Mouse (Mus musculus) forebrain, embryonic 16.5 days (tissue): Measurements from ENCODE around the gene Capzb. TPM values are rescaled to one million over a fixed set of nuclear protein-coding genes. Genes with fewer than 3 reads are reported as not detected.

ENCODE experiments used
- ATAC-seq: fragments of 200-750 bp; cut with Nextera tagmentation; 2 replicates; pipeline ENCODE4 v1.8.0; 2017; ENCODE audit warnings: mild to moderate bottlenecking, moderate library complexity
- H3K27ac ChIP-seq: fragments of 300-500 bp; sonication (generic); 2 replicates; pipeline ENCODE4 v1.5.1; 2014; ENCODE audit warnings: low read length, control low read depth
- H3K27me3 ChIP-seq: fragments of 300-500 bp; sonication (generic); replicated peaks from 2 replicates; pipeline ENCODE4 v1.6.1; 2014; ENCODE audit warnings: low read length; ENCODE audit not compliant: control insufficient read depth, insufficient read depth
- H3K36me3 ChIP-seq: fragments of 300-500 bp; sonication (generic); 2 replicates; pipeline ENCODE4 v1.6.1; 2014; ENCODE audit not compliant: control insufficient read depth, insufficient read depth
- H3K4me1 ChIP-seq: fragments of 300-500 bp; sonication (generic); replicated peaks from 2 replicates; pipeline ENCODE4 v1.6.1; 2014; ENCODE audit warnings: low read length; ENCODE audit not compliant: control insufficient read depth, insufficient read depth
- H3K4me2 ChIP-seq: fragments of 300-500 bp; sonication (generic); 2 replicates; pipeline ENCODE4 v1.6.1; 2014; ENCODE audit warnings: mild to moderate bottlenecking, low read length, control low read depth
- H3K4me3 ChIP-seq: fragments of 300-500 bp; sonication (generic); replicated peaks from 2 replicates; pipeline ENCODE4 v1.5.1; 2014; ENCODE audit warnings: mild to moderate bottlenecking, low read length, control low read depth
- H3K9ac ChIP-seq: fragments of 300-500 bp; sonication (generic); replicated peaks from 2 replicates; pipeline ENCODE4 v1.6.1; 2014; ENCODE audit warnings: low read depth, low read length, control low read depth
- H3K9me3 ChIP-seq: fragments of 300-500 bp; sonication (generic); 2 replicates; pipeline ENCODE4 v1.6.1; 2016; ENCODE audit warnings: low read length; ENCODE audit not compliant: control insufficient read depth
- WGBS: fragments of 180-500 bp; shearing (Covaris S2); extraction: QIAGEN DNeasy Blood & Tissue Kit; methylation state at CpG from one replicate; pipeline ENCODE4 v1.1.7; 2014; 5-methylcytosine and 5-hydroxymethylcytosine counted together
- polyA plus RNA-seq: library from polyadenylated mRNA; unstranded; fragments of >200 nt; fragmentation: Nextera tagmentation; extraction: Ambion mirVana; gene quantifications from 2 replicates; pipeline ENCODE4 v1.2.1, GENCODE M21; 2015

Capzb gene
- polyA plus RNA-seq, 1 experiment from 2014 or later = 311 TPM

DNA sequence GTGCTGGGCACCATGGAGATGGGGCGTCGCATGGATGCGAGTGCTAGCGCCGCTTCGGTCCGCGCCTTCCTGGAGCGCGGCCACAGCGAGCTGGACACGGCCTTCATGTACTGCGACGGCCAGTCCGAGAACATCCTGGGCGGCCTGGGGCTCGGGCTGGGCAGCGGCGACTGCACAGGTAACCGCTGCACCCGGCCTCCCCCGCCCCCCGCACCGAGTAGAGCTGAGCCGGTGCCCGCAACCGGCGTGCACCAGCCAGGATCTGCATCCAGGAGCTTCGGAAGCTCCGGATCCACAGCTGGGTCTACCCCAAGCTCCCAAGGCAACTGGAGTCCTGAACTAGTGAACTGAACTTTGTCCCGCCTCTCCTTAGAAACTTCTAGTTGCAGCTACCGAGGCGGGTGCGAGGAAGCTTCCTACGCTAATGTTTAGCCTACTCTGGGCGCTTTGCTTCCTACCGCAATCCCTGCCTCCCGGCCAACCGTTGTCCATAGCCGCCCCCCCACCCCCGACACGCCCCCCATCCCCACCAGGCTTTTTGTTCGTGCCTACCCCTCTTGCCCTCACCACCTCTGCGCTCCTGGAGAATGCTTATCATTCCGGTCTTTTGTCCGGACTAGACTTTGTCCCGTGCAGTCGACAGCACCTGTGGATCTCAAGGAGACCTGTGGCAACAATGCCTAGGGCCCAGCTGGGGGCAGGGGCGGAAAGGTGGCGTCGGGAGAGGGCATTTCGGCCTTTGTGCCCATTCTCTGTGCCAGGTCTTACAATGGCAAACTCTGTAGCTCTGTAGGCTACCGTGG, 118.4 kb downstream of the Capzb start:
- Histone ChIP-seq H3K4me3 (peak overlapping the region; percentile 98), H3K27ac (peak overlapping the region; percentile 56; the same call in 1 of the 2 replicates), H3K4me1 (peaks cover 25% of the 10 kb centered on the region), H3K9me3 (no peaks in the 10 kb centered on the region), H3K9ac (peak overlapping the region; percentile 94), H3K4me2 (peak overlapping the region; percentile 94), H3K27me3 (no peaks in the 10 kb centered on the region), H3K36me3 (no peaks in the 10 kb centered on the region)
- under 1% methylated on average over 53 of the region's 53 CpGs for WGBS
- ATAC-seq = peak; percentile 62

DNA sequence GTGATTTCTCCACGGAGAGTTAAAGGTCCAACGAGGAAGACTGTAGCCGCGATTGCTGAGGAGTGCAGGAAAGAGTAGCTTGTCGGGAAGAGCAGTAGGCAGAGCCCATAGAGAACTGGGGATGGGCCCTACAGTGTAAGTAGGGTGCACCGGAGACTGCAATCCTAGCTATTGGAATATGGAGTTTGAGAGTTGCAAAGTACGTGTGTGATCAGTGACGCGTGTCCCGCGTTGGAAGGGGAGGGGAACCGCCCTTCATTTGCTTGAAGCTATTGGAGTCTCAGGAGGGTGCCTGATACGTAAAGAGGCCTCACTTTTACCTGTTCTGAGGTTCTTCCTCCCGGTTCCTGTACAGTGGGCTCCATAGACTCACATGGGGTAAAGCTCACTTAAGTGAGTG, 119.0 kb downstream of the Capzb start:
- H3K9ac ChIP-seq = peak overlapping the region; percentile 94
- H3K4me2 ChIP-seq = peak overlapping the region; percentile 94
- peak overlapping the region; percentile 98 for H3K4me3 ChIP-seq
- 16% methylated on average over 14 of the region's 14 CpGs for WGBS
- H3K27me3 ChIP-seq = no peaks in the 10 kb centered on the region
- ATAC-seq = no peak
- no peaks in the 10 kb centered on the region for H3K9me3 ChIP-seq
- peaks cover 25% of the 10 kb centered on the region for H3K4me1 ChIP-seq
- H3K27ac ChIP-seq = no peak overlapping the region
- H3K36me3 ChIP-seq = 0 out of 2 replicates have a peak, but pooled peaks cover 2% of the 10 kb centered on the region

DNA sequence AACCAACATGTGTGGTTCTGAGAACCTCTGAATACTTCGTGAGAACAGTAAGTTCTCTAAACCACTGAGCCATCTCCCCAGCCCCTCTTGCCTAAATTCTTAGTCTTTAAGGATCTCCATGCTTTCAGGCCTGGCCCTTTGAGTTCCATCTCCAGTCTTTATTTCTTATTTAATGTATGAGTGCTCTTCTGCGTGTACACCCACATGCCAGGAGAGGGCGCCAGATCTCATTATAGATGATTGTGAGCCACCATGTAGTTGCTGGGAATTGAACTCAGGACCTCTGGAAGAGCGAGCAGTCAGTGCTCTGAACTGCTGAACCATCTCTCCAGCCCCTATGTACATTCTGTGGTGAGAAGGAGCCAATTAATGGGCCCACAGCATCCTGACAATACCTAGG, 119.9 kb downstream of the Capzb start:
- 57% methylated on average over 4 of the region's 4 CpGs for WGBS

DNA sequence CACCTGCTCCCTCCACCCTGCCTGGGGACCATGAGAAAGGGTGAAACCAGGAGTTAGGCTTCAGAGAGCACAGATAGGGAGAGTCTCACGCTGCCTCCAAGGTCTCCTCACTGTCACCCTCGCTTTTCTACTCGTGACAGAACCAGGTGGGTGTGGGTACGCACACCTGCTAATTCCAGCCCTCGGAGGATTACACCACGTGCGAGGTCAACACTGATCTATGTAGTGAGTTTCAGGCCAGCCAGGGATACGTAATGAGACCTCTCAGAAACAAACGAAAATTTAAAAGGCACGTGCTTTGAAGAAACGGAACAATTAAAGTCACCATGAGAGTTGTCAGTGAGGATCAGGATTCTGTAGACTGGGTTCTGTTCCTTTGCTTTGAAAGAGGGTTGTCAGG, 125.8 kb downstream of the Capzb start:
- no peak overlapping the region for H3K9ac ChIP-seq
- no peaks in the 10 kb centered on the region for H3K27me3 ChIP-seq
- 0 out of 2 replicates have a peak, but pooled peaks cover 2% of the 10 kb centered on the region for H3K36me3 ChIP-seq
- ATAC-seq = no peak
- H3K4me1 ChIP-seq = no peaks in the 10 kb centered on the region
- 94% methylated on average over 11 of the region's 11 CpGs for WGBS
- H3K4me3 ChIP-seq = no peak overlapping the region
- H3K27ac ChIP-seq = no peak overlapping the region
- no peak overlapping the region for H3K4me2 ChIP-seq
- no peaks in the 10 kb centered on the region for H3K9me3 ChIP-seq

More for the DNA sequence above, 119.9 kb downstream of the Capzb start:
- ATAC-seq = no peak
- Histone ChIP-seq H3K27ac (no peak overlapping the region), H3K9me3 (no peaks in the 10 kb centered on the region), H3K4me2 (no peak overlapping the region), H3K36me3 (0 out of 2 replicates have a peak, but pooled peaks cover 2% of the 10 kb centered on the region), H3K4me1 (peaks cover 25% of the 10 kb centered on the region), H3K27me3 (no peaks in the 10 kb centered on the region), H3K9ac (no peak overlapping the region), H3K4me3 (no peak overlapping the region)

DNA sequence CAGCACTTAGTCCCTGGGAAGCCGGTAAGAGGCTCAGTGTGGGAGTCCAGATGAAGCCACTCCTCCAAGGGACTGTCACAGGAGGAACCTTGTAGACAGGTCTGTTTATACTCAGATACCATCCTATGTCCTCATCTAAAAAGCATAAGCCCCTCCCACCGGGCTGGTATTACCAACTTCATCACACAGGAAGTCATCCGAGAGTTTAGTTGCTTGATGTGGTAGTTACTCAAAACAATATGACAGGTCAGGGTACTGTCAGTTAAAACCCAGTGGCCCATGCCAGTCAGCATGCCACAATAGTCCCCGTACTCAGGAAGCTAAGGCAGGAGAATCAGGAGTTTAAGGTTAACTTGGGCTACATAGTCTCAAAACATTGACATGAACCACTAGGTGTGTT, 127.0 kb downstream of the Capzb start:
- 0 out of 2 replicates have a peak, but pooled peaks cover 2% of the 10 kb centered on the region for H3K36me3 ChIP-seq
- H3K27me3 ChIP-seq = no peaks in the 10 kb centered on the region
- H3K4me3 ChIP-seq = no peak overlapping the region
- no peak overlapping the region for H3K9ac ChIP-seq
- no peaks in the 10 kb centered on the region for H3K9me3 ChIP-seq
- H3K27ac ChIP-seq = no peak overlapping the region
- no peak overlapping the region for H3K4me2 ChIP-seq
- H3K4me1 ChIP-seq = no peaks in the 10 kb centered on the region
- WGBS = 94% methylated on average over 4 of the region's 4 CpGs
- ATAC-seq = no peak

DNA sequence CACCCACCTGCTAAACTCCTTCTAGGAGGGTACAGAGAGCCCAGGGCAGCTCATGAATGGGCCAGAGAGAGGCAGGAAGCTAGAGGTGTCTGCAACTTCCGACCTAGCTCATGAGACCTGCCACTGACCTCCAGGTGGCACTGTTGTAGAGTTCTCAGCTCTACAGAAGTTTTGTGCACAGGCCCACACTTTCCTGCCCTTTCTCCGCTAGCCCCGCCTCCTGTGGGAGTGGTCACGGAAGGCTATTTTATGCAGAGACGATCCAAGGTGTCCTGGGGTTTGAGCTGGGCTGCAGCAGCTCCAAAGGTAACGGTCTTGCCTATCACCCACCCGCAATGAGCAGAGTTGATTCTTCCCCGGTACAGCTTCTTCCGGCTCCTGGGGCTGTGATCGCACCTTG, 137.9 kb downstream of the Capzb start:
- Histone ChIP-seq H3K9me3 (no peaks in the 10 kb centered on the region), H3K27ac (no peak overlapping the region), H3K4me1 (no peaks in the 10 kb centered on the region), H3K27me3 (no peaks in the 10 kb centered on the region), H3K4me3 (0 out of 2 replicates have a peak overlapping the region, but pooled peaks have one; percentile 14), H3K36me3 (no peaks in the 10 kb centered on the region), H3K9ac (no peak overlapping the region), H3K4me2 (peak overlapping the region; percentile 20; the same call in 1 of the 2 replicates)
- ATAC-seq = no peak
- 11% methylated on average over 10 of the region's 10 CpGs for WGBS

DNA sequence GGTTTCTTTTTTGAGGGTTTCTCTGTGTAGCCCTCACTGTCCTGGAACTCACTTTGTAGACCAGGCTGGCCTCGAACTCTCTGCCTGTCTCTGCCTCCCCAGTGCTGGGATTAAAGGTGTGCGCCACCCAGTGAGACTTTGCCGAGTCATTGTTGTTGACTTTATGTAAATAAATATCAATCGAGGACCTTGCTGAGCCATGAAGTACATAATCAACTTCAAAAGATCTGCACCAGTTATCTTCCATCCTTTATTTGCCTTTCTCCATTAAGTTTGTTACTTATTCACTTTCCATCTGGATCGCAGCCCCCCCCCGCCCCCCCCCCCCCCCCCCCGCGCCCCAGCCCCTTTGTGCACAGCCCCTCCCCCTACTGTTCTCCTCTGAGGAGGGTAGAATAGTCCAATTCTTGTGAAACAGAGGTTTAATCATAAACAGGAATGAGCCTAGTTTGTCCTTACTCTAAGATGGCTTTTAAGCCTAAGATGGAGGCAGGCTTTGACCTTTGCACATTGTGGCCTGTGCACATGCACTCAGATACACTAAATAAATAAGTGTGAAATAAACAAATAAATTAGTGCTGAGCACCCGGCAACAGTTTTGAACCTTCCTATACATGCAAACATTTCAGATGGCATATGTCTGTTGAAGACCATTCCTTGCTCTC, 142.1 kb downstream of the Capzb start:
- Histone ChIP-seq H3K27me3 (peaks cover 2% of the 10 kb centered on the region; the same call in 1 of the 2 replicates), H3K4me3 (no peak overlapping the region), H3K36me3 (no peaks in the 10 kb centered on the region)

DNA sequence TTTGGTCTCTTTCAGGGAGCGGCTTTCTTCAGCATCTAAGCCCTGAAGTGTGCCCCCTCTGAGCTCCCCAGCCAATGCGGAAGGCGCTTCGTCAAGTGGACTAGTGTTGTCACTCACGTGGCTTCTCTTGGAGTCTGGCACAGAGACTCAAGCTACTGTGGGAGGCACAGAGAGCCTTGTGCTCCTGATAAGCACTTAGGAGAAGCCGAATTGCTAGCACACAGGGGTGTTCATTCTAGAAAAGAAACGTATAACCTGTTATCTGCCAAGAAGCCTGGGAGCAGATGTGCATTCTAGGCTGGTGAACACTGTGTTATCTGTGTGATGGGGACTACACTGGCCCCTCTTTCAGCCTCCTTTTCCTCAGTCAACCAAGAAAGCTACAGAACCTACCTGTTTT, 142.8 kb downstream of the Capzb start:
- no peak for ATAC-seq
- Histone ChIP-seq H3K9me3 (no peaks in the 10 kb centered on the region), H3K4me3 (no peak overlapping the region), H3K4me2 (no peak overlapping the region), H3K36me3 (no peaks in the 10 kb centered on the region), H3K4me1 (no peaks in the 10 kb centered on the region), H3K27me3 (peaks cover 2% of the 10 kb centered on the region; the same call in 1 of the 2 replicates), H3K27ac (no peak overlapping the region), H3K9ac (no peak overlapping the region)
- whole genome bisulfite sequencing = 68% methylated on average over 7 of the region's 7 CpGs

More for the DNA sequence above, 142.1 kb downstream of the Capzb start:
- H3K4me2 ChIP-seq = no peak overlapping the region
- H3K4me1 ChIP-seq = no peaks in the 10 kb centered on the region
- WGBS = 82% methylated on average over 6 of the region's 9 CpGs
- no peaks in the 10 kb centered on the region for H3K9me3 ChIP-seq
- H3K27ac ChIP-seq = no peak overlapping the region
- H3K9ac ChIP-seq = no peak overlapping the region
- ATAC-seq = no peak

DNA sequence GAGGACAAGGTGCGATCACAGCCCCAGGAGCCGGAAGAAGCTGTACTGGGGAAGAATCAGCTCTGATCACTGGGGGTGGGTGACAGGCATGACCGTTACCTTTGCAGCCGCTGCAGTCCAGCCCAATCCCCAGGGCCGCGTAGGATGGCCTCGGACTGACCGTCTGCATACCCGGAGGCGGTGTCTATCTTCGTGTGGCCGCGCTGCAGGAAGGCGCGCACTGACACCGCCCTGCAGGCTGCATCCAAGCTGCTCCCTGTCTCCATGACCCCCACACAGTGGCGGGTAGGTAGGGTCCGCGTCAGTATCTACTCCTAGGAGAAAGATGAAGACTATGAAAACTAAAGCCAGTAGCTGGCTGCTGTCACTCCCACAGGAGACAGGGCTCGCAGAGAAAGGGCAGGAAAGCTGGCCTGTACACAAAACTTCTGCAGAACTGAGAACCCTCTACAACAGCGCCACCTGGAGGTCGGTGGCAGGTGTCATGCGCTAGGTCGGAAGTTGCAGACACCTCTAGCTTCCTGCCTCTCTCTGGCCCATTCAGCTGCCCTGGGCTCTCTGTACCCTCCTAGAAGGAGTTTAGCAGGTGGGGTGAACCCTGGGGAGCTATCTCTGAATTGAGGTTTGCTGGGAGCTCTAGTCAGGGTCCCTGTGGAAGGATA, 144.3 kb downstream of the Capzb start:
- no peak overlapping the region for H3K27ac ChIP-seq
- no peaks in the 10 kb centered on the region for H3K4me1 ChIP-seq
- peaks cover 2% of the 10 kb centered on the region; the same call in 1 of the 2 replicates for H3K27me3 ChIP-seq
- WGBS = 29% methylated on average over 24 of the region's 24 CpGs
- no peak overlapping the region for H3K4me3 ChIP-seq
- no peaks in the 10 kb centered on the region for H3K36me3 ChIP-seq
- ATAC-seq = no peak
- H3K9me3 ChIP-seq = no peaks in the 10 kb centered on the region
- no peak overlapping the region for H3K9ac ChIP-seq
- H3K4me2 ChIP-seq = no peak overlapping the region; the same call in 1 of the 2 replicates
